Mouse (Mus musculus) heart, embryonic 12.5 days (tissue): ENCODE data around the gene Zfp354a. TPM values are rescaled to one million over a fixed set of nuclear protein-coding genes. Genes with fewer than 3 reads are reported as not detected.

Source experiments
- polyA plus RNA-seq: library from polyadenylated mRNA; unstranded; fragments of >200 nt; fragmentation: Nextera tagmentation; extraction: Ambion mirVana; gene quantifications from 2 replicates; pipeline ENCODE4 v1.2.1, GENCODE M21; 2016

Gene Zfp354a
- polyA plus RNA-seq, 1 experiment from 2014 or later: 6.4 TPM

Other genes starting within 250 kb of the Zfp354a start
- 18.3 and 21.0 TPM in 2 replicates for gene Zfp354c, start 231.5 kb upstream of the Zfp354a start, polyA plus RNA-seq
- 0.30 and 0.47 TPM in 2 replicates for gene Zfp879, start 217.7 kb upstream of the Zfp354a start, polyA plus RNA-seq
- 0.10 TPM in 1 of 2 replicates, not detected in the other for gene Grm6, start 208.6 kb upstream of the Zfp354a start, polyA plus RNA-seq
- 2.8 and 2.9 TPM in 2 replicates for gene Zfp454, start 171.6 kb upstream of the Zfp354a start, polyA plus RNA-seq
- gene Zfp2, start 143.1 kb upstream of the Zfp354a start, polyA plus RNA-seq: 6.7 and 8.1 TPM in 2 replicates
- 0.60 and 1.1 TPM in 2 replicates for gene Zfp354b, start 127.6 kb upstream of the Zfp354a start, polyA plus RNA-seq
- not detected in 2 replicates for gene 4933414I15Rik, start 115.5 kb upstream of the Zfp354a start, polyA plus RNA-seq
- gene Prop1, start 105.5 kb upstream of the Zfp354a start, polyA plus RNA-seq: not detected in 2 replicates
- not detected in 2 replicates for gene Olfr1378, start 92.7 kb upstream of the Zfp354a start, polyA plus RNA-seq
- not detected in 2 replicates for gene Olfr1377, start 77.3 kb upstream of the Zfp354a start, polyA plus RNA-seq
- gene Olfr51, start 55.7 kb upstream of the Zfp354a start, polyA plus RNA-seq: not detected in 2 replicates
- not detected in 2 replicates for gene Olfr54, start 45.0 kb upstream of the Zfp354a start, polyA plus RNA-seq
- gene Olfr1375, start 11.1 kb upstream of the Zfp354a start, polyA plus RNA-seq: not detected in 2 replicates
- not detected in 2 replicates for gene Gm12569, start 161.2 kb downstream of the Zfp354a start, polyA plus RNA-seq
- 82.0 and 89.6 TPM in 2 replicates for gene Clk4, start 202.5 kb downstream of the Zfp354a start, polyA plus RNA-seq
- 0.47 TPM in 1 of 2 replicates, not detected in the other for gene BC049762, start 203.8 kb downstream of the Zfp354a start, polyA plus RNA-seq
- 16.4 and 18.9 TPM in 2 replicates for gene Col23a1, start 230.7 kb downstream of the Zfp354a start, polyA plus RNA-seq